Mouse (Mus musculus) myocyte (in vitro differentiated cells): ENCODE results near the gene Sgpp1. TPM values are rescaled to one million over a fixed set of nuclear protein-coding genes. Genes with fewer than 3 reads are reported as not detected.
"Not testable (repeated sequence)": the region's sequence is repeated elsewhere in the genome, so short reads cannot be mapped to it uniquely, and the experiment has no call there.

Experiments
- H3K27me3 ChIP-seq: one replicate; pipeline ENCODE4 v1.6.1; 2011; ENCODE audit not compliant: control insufficient read depth, insufficient read depth, insufficient read length
- H3K36me3 ChIP-seq: one replicate; pipeline ENCODE4 v1.6.1; 2011; ENCODE audit not compliant: control insufficient read depth, insufficient read depth
- H3K4me2 ChIP-seq: one replicate; pipeline ENCODE4 v1.6.1; 2011; ENCODE audit warnings: low read depth, control low read depth
- H3K4me3 ChIP-seq: one replicate; pipeline ENCODE4 v1.5.1; 2011; ENCODE audit warnings: mild to moderate bottlenecking, control low read depth, moderate library complexity
- H3K79me2 ChIP-seq: one replicate; pipeline ENCODE4 v1.6.1; 2011; ENCODE audit not compliant: control insufficient read depth, insufficient read depth
- H3ac ChIP-seq: one replicate; pipeline ENCODE4 v1.6.1; 2011; ENCODE audit not compliant: control insufficient read depth, insufficient read length
- CEBPB ChIP-seq: IDR thresholded peaks from 2 replicates; pipeline ENCODE4 v1.6.1; 2011; ENCODE audit warnings: mild to moderate bottlenecking, moderate library complexity; ENCODE audit not compliant: poor library complexity, insufficient read depth, severe bottlenecking
- E2F4 ChIP-seq: IDR thresholded peaks from one replicate; pipeline ENCODE4 v1.6.1; 2011; ENCODE audit warnings: mild to moderate bottlenecking, control low read depth, moderate library complexity; ENCODE audit not compliant: insufficient read depth
- MAX ChIP-seq: IDR thresholded peaks from one replicate; pipeline ENCODE4 v1.6.1; 2011; ENCODE audit warnings: low read depth, mild to moderate bottlenecking, control low read depth
- MYOD1 ChIP-seq, 3 experiments: IDR thresholded peaks; one replicate each; pipeline ENCODE4 v1.6.1; 2011; ENCODE audit warnings: control low read depth in 2 of 3, low read depth in 2 of 3, mild to moderate bottlenecking in 2 of 3, moderate library complexity in 1 of 3; ENCODE audit not compliant: insufficient read length in 2 of 3, control insufficient read depth in 1 of 3
- MYOG ChIP-seq, 3 experiments: IDR thresholded peaks; one replicate each; pipeline ENCODE4 v1.6.1; 2011; ENCODE audit warnings: control low read depth in 2 of 3, low read depth in 2 of 3, mild to moderate bottlenecking in 2 of 3; ENCODE audit not compliant: insufficient read length in 2 of 3, control insufficient read depth in 1 of 3, insufficient read depth in 1 of 3
- POLR2A ChIP-seq: IDR thresholded peaks from one replicate; pipeline ENCODE4 v1.6.1; 2011; ENCODE audit warnings: low read depth, mild to moderate bottlenecking, control low read depth, moderate library complexity; ENCODE audit not compliant: insufficient read length
- POLR2AphosphoS2 ChIP-seq: IDR thresholded peaks from one replicate; pipeline ENCODE4 v1.6.1; 2011; ENCODE audit warnings: low read depth, control low read depth; ENCODE audit not compliant: insufficient read length
- REST ChIP-seq: IDR thresholded peaks from one replicate; pipeline ENCODE4 v1.6.1; 2011; ENCODE audit warnings: mild to moderate bottlenecking, control low read depth, moderate library complexity; ENCODE audit not compliant: insufficient read depth, insufficient read length
- SRF ChIP-seq: IDR thresholded peaks from one replicate; pipeline ENCODE4 v1.6.1; 2011; ENCODE audit warnings: low read depth; ENCODE audit not compliant: control insufficient read depth, insufficient read length
- TCF12 ChIP-seq: IDR thresholded peaks from one replicate; pipeline ENCODE4 v1.6.1; 2011; ENCODE audit warnings: mild to moderate bottlenecking, control low read depth; ENCODE audit not compliant: poor library complexity, insufficient read depth, severe bottlenecking
- TCF3 ChIP-seq: IDR thresholded peaks from one replicate; pipeline ENCODE4 v1.6.1; 2011; ENCODE audit warnings: low read depth, control low read depth; ENCODE audit not compliant: insufficient read length
- USF1 ChIP-seq: IDR thresholded peaks from one replicate; pipeline ENCODE4 v1.6.1; 2011; ENCODE audit warnings: low read depth, mild to moderate bottlenecking, control low read depth, moderate library complexity
- polyA plus RNA-seq: library from polyadenylated mRNA; unstranded; fragments of >200 nt; fragmentation: generic; extraction: Trizol; gene quantifications from one replicate; pipeline ENCODE4 v1.2.1, GENCODE M21; 2012; ENCODE audit warnings: missing spikeins

The Sgpp1 gene
- polyA plus RNA-seq, 1 experiment: 4.9 TPM

DNA sequence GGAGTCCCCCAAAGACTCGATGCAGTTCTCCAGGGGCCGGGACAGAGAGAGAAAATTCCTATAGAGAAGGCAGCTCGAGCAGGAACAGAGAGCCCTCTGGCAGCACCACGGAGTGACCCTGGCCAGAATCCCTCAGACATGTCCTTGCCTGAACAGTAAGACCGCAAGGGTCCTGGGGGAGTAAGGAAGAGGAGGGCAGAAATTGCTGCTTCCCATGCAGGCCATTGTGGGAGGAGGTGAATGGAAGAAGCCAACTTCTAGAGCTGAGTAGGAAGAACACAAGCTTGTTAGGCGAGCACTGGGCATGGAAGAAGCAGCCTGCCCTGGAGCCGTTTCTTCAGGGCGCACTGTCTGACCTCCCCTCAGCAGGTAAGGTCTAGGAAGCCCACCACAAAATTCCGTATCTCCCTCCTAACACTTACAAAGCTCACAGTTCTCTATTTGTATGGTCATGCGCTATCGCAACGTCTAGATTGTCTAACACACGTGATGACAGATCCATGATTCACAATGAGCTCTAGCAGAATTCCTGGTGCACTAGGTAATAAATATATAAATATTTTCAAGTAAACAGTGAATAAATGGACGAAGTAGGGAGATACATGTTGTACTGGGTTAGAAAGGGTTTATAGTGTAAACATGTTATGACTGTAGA lies 33.3 kb downstream of the Sgpp1 start:
- Histone ChIP-seq H3K4me2 (peak overlapping the region; percentile 95), H3ac (no peak overlapping the region), H3K4me3 (peak overlapping the region; percentile 18), H3K36me3 (no peaks in the 10 kb centered on the region), H3K27me3 (no peaks in the 10 kb centered on the region), H3K79me2 (no peaks in the 10 kb centered on the region)
- TF ChIP-seq CEBPB (no peak), USF1 (peak; percentile 75)

DNA sequence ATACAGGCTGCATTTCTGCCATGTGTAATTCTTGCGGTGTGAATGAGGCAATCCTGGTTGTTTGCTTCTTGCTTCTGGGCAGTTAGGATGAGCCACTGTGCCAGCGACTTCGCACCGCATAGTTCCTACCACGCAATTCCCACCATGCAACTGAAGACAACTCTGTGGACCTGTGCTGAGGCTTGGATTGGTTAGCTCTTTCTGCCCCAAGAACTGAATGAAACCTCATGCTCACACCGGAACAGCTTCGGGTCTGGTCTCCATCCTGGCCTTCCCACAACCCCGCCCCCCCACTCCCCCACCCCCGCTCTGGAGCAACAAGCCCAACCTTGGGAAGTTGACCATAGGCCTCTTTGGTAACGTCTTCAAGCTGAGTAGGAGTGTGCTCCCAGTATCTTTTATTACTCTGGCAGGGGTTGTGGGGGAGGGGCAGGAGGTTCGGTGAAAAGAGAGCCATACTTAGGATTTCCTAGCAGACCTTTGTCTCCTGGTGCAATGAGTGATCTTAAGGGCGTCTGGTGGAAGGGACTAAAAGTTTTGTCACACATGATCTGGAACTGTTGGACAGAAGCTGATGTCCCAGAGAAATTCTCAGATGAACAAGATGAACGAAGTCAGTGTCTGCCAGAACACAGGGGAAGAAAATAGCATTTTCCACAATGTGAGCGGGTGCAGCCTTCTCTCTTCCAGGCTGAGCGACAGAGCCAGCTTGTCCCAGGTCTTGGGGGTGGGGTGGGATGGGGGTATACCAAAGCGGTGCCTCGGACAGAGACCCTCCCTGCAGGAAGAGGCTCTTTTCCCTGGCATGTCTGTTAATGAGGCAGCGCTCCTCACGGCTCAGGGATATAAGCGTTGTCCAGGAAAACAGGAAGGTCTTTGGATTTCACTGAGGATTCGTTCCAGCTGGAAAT lies 34.1 kb downstream of the Sgpp1 start:
- peak overlapping the region; percentile 95 for H3K4me2 ChIP-seq
- H3ac ChIP-seq: no peak overlapping the region
- no peaks in the 10 kb centered on the region for H3K27me3 ChIP-seq
- no peaks in the 10 kb centered on the region for H3K36me3 ChIP-seq
- no peaks in the 10 kb centered on the region for H3K79me2 ChIP-seq
- TF ChIP-seq TCF12 (no peak), E2F4 (no peak), USF1 (no peak), SRF (no peak), REST (no peak), TCF3 (no peak), POLR2A (no peak), MAX (no peak), MYOD1 (IDR thresholded peaks at IDR 0.05; ENCODE audit: control insufficient read depth in 1 of 3, insufficient read length in 2 of 3, low read depth in 2 of 3) (no peak), MYOG (IDR thresholded peaks at IDR 0.05; ENCODE audit: control insufficient read depth in 1 of 3, insufficient read depth in 1 of 3, insufficient read length in 2 of 3, low read depth in 2 of 3) (no peak), CEBPB (no peak), POLR2AphosphoS2 (no peak)
- peak overlapping the region; percentile 18 for H3K4me3 ChIP-seq

DNA sequence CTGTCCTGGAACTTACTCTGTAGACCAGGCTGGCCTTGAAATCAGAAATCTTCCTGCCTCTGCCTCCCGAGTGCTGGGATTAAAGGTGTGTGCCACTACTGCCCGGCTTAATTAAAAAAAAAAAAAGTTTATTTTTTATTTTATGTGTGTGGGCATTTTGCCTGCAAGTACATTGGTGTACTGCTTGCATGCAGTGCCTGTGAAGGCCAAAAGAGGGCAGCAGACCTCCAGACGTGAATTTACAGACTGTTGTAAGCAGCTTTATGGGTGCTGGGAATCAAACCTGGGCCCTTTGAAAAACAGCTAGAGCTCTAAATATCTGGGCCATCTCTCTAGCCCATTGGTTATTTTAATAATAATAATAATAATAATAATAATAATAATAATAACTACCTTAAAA lies 36.8 kb downstream of the Sgpp1 start:
- no peaks in the 10 kb centered on the region for H3K79me2 ChIP-seq
- no peak overlapping the region for H3K4me2 ChIP-seq
- H3ac ChIP-seq: no peak overlapping the region
- H3K4me3 ChIP-seq: no peak overlapping the region
- TF ChIP-seq POLR2A (no peak), USF1 (no peak), SRF (no peak), E2F4 (no peak), TCF3 (no peak)
- no peaks in the 10 kb centered on the region for H3K36me3 ChIP-seq
- H3K27me3 ChIP-seq: no peaks in the 10 kb centered on the region

DNA sequence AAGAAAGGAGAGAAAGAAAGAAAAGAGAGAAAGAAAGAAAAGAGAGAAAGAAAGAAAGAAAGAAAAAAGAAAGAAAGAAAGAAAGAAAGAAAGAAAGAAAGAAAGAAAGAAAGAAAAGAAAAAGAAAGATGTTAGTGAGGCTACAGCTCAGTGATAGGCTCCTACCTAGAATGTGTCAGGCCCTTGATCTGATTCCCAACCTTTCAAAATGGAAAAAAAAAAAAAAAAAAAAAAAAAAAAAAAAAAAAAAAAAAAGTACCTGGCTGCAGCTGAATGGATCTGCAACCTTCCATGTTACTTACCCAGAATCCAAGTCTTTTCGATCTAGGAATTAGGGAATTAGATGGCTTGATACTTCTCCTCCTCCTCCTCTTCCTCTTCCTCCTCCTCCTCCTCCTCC lies 39.7 kb downstream of the Sgpp1 start:
- not testable (repeated sequence) for H3K36me3 ChIP-seq, H3K4me3 ChIP-seq, H3K27me3 ChIP-seq, H3K4me2 ChIP-seq, H3K79me2 ChIP-seq, H3ac ChIP-seq

DNA sequence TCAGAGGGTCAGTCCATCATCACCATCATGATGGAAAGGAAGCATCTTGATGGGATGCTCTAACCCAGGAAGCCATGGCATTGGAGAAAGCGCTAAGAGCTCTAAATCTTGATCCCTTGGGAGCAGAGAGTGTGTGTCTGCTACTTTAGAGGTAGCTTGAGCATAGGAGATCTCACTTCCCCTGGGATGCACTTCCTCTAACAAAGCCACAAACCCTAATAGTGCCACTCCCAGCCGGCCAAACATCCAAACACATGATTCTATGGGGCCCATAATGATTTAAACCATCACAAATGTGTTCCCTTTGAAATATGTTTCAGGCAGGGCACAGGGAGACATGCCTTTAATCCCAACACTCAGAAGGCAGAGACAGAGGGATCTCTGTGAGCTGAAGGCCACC lies 46.5 kb downstream of the Sgpp1 start:
- no peaks in the 10 kb centered on the region for H3K79me2 ChIP-seq
- no peak overlapping the region for H3K4me3 ChIP-seq
- no peak for TF ChIP-seq TCF3
- no peak for TF ChIP-seq POLR2A
- TF ChIP-seq SRF: no peak
- TF ChIP-seq MAX: no peak
- TF ChIP-seq CEBPB: no peak
- TF ChIP-seq TCF12: no peak
- no peak for TF ChIP-seq MYOG (IDR thresholded peaks at IDR 0.05; ENCODE audit: control insufficient read depth in 1 of 3, insufficient read depth in 1 of 3, insufficient read length in 2 of 3, low read depth in 2 of 3)
- TF ChIP-seq POLR2AphosphoS2: no peak
- no peak for TF ChIP-seq E2F4
- TF ChIP-seq MYOD1 (IDR thresholded peaks at IDR 0.05; ENCODE audit: control insufficient read depth in 1 of 3, insufficient read length in 2 of 3, low read depth in 2 of 3): no peak
- TF ChIP-seq USF1: no peak
- no peak for TF ChIP-seq REST
- H3ac ChIP-seq: no peak overlapping the region
- no peaks in the 10 kb centered on the region for H3K36me3 ChIP-seq
- H3K4me2 ChIP-seq: no peak overlapping the region
- no peaks in the 10 kb centered on the region for H3K27me3 ChIP-seq
